Mouse (Mus musculus): ENCODE measurements at regions not wholly inside any gene's neighbourhood (a gene's known extent, or its start where the extent isn't known, plus 50 kb on each side); places are given as distances from the start of the nearest gene placed in this dataset.
A peak's percentile ranks its signal among the peaks of the same experiment; 100 is the strongest.

GRCm38 (mm10) chr10:8037986-8038631, 82.1 kb upstream of the Tab2 start:
- WGBS: 13% methylated on average over 5 of the region's 5 CpGs
- Histone ChIP-seq H3K9me3 (ENCODE audit: control insufficient read depth, low read length) (no peaks in the 10 kb centered on the region), H3K4me3 (ENCODE audit: low read depth, low read length) (no peak overlapping the region), H3K36me3 (ENCODE audit: control insufficient read depth, insufficient read depth, low read length) (no peaks in the 10 kb centered on the region), H3K27me3 (ENCODE audit: control insufficient read depth, insufficient read depth, low read length) (no peaks in the 10 kb centered on the region), H3K4me2 (ENCODE audit: low read depth, low read length, severe bottlenecking) (peak overlapping the region; percentile 21; the same call in 1 of the 2 replicates), H3K27ac (ENCODE audit: low read depth, low read length) (peak overlapping the region; percentile 75), H3K9ac (ENCODE audit: low read length) (no peak overlapping the region), H3K4me1 (replicated peaks; ENCODE audit: control insufficient read depth, insufficient read depth, low read length) (peaks cover 12% of the 10 kb centered on the region)
- DNase-seq (ENCODE audit: low spot score) (peak; percentile 75), ATAC-seq (replicated peaks; ENCODE audit: low FRiP score) (peak; percentile 92)

GRCm38 (mm10) chr10:8036293-8036692, 80.3 kb upstream of the Tab2 start:
- no peak overlapping the region for H3K4me2 ChIP-seq (ENCODE audit: low read depth, low read length, severe bottlenecking)
- peaks cover 12% of the 10 kb centered on the region for H3K4me1 ChIP-seq (replicated peaks; ENCODE audit: control insufficient read depth, insufficient read depth, low read length)
- H3K9me3 ChIP-seq (ENCODE audit: control insufficient read depth, low read length): no peaks in the 10 kb centered on the region
- H3K27me3 ChIP-seq (ENCODE audit: control insufficient read depth, insufficient read depth, low read length): no peaks in the 10 kb centered on the region
- no peaks in the 10 kb centered on the region for H3K36me3 ChIP-seq (ENCODE audit: control insufficient read depth, insufficient read depth, low read length)
- ATAC-seq (replicated peaks; ENCODE audit: low FRiP score): no peak
- DNase-seq (ENCODE audit: low spot score): no peak
- no peak overlapping the region for H3K4me3 ChIP-seq (ENCODE audit: low read depth, low read length)
- H3K27ac ChIP-seq (ENCODE audit: low read depth, low read length): no peak overlapping the region
- H3K9ac ChIP-seq (ENCODE audit: low read length): no peak overlapping the region
- 59% methylated on average over 4 of the region's 4 CpGs for WGBS

GRCm38 (mm10) chr10:8035310-8035709, 79.3 kb upstream of the Tab2 start:
- peaks cover 12% of the 10 kb centered on the region for H3K4me1 ChIP-seq (replicated peaks; ENCODE audit: control insufficient read depth, insufficient read depth, low read length)
- DNase-seq (ENCODE audit: low spot score) (no peak), ATAC-seq (replicated peaks; ENCODE audit: low FRiP score) (no peak)
- 53% methylated on average over 1 of the region's 1 CpGs for WGBS
- no peaks in the 10 kb centered on the region for H3K36me3 ChIP-seq (ENCODE audit: control insufficient read depth, insufficient read depth, low read length)
- H3K27me3 ChIP-seq (ENCODE audit: control insufficient read depth, insufficient read depth, low read length): no peaks in the 10 kb centered on the region
- H3K4me2 ChIP-seq (ENCODE audit: low read depth, low read length, severe bottlenecking): no peak overlapping the region
- no peaks in the 10 kb centered on the region for H3K9me3 ChIP-seq (ENCODE audit: control insufficient read depth, low read length)
- H3K27ac ChIP-seq (ENCODE audit: low read depth, low read length): no peak overlapping the region
- H3K4me3 ChIP-seq (ENCODE audit: low read depth, low read length): no peak overlapping the region
- H3K9ac ChIP-seq (ENCODE audit: low read length): no peak overlapping the region

GRCm38 (mm10) chr10:8032203-8032602, 76.2 kb upstream of the Tab2 start:
- no peaks in the 10 kb centered on the region for H3K27me3 ChIP-seq (ENCODE audit: control insufficient read depth, insufficient read depth, low read length)
- peaks cover 2% of the 10 kb centered on the region; the same call in 1 of the 2 replicates for H3K4me1 ChIP-seq (replicated peaks; ENCODE audit: control insufficient read depth, insufficient read depth, low read length)
- H3K9ac ChIP-seq (ENCODE audit: low read length): no peak overlapping the region
- DNase-seq (ENCODE audit: low spot score) (no peak), ATAC-seq (replicated peaks; ENCODE audit: low FRiP score) (no peak)
- no peak overlapping the region for H3K27ac ChIP-seq (ENCODE audit: low read depth, low read length)
- H3K36me3 ChIP-seq (ENCODE audit: control insufficient read depth, insufficient read depth, low read length): no peaks in the 10 kb centered on the region
- H3K9me3 ChIP-seq (ENCODE audit: control insufficient read depth, low read length): no peaks in the 10 kb centered on the region
- H3K4me2 ChIP-seq (ENCODE audit: low read depth, low read length, severe bottlenecking): no peak overlapping the region
- WGBS: 81% methylated on average over 1 of the region's 1 CpGs
- H3K4me3 ChIP-seq (ENCODE audit: low read depth, low read length): no peak overlapping the region

GRCm38 (mm10) chr10:8028840-8029239, 72.8 kb upstream of the Tab2 start:
- Histone ChIP-seq H3K36me3 (ENCODE audit: control insufficient read depth, insufficient read depth, low read length) (no peaks in the 10 kb centered on the region), H3K9me3 (ENCODE audit: control insufficient read depth, low read length) (no peaks in the 10 kb centered on the region), H3K9ac (ENCODE audit: low read length) (no peak overlapping the region), H3K27me3 (ENCODE audit: control insufficient read depth, insufficient read depth, low read length) (no peaks in the 10 kb centered on the region), H3K27ac (ENCODE audit: low read depth, low read length) (no peak overlapping the region), H3K4me2 (ENCODE audit: low read depth, low read length, severe bottlenecking) (no peak overlapping the region), H3K4me1 (replicated peaks; ENCODE audit: control insufficient read depth, insufficient read depth, low read length) (0 out of 2 replicates have a peak, but pooled peaks cover 1% of the 10 kb centered on the region), H3K4me3 (ENCODE audit: low read depth, low read length) (no peak overlapping the region)
- 82% methylated on average over 2 of the region's 2 CpGs for WGBS
- ATAC-seq (replicated peaks; ENCODE audit: low FRiP score) (no peak), DNase-seq (ENCODE audit: low spot score) (no peak)

- Histone ChIP-seq H3K9ac (ENCODE audit: low read length) (no peak overlapping the region), H3K36me3 (ENCODE audit: control insufficient read depth, insufficient read depth, low read length) (no peaks in the 10 kb centered on the region), H3K9me3 (ENCODE audit: control insufficient read depth, low read length) (no peaks in the 10 kb centered on the region), H3K4me2 (ENCODE audit: low read depth, low read length, severe bottlenecking) (no peak overlapping the region), H3K27me3 (ENCODE audit: control insufficient read depth, insufficient read depth, low read length) (no peaks in the 10 kb centered on the region), H3K4me3 (ENCODE audit: low read depth, low read length) (no peak overlapping the region), H3K27ac (ENCODE audit: low read depth, low read length) (no peak overlapping the region), H3K4me1 (replicated peaks; ENCODE audit: control insufficient read depth, insufficient read depth, low read length) (0 out of 2 replicates have a peak, but pooled peaks cover 1% of the 10 kb centered on the region)
- WGBS: 31% methylated on average over 6 of the region's 6 CpGs
- DNase-seq (ENCODE audit: low spot score) (no peak), ATAC-seq (replicated peaks; ENCODE audit: low FRiP score) (no peak)
Observed at GRCm38 (mm10) chr10:8027023-8027422, 71.0 kb upstream of the Tab2 start.

GRCm38 (mm10) chr10:8023741-8024140, 67.7 kb upstream of the Tab2 start:
- H3K9ac ChIP-seq (ENCODE audit: low read length): no peak overlapping the region
- no peak overlapping the region for H3K27ac ChIP-seq (ENCODE audit: low read depth, low read length)
- no peak for ATAC-seq (replicated peaks; ENCODE audit: low FRiP score)
- 0 out of 2 replicates have a peak, but pooled peaks cover 1% of the 10 kb centered on the region for H3K4me1 ChIP-seq (replicated peaks; ENCODE audit: control insufficient read depth, insufficient read depth, low read length)
- no peaks in the 10 kb centered on the region for H3K9me3 ChIP-seq (ENCODE audit: control insufficient read depth, low read length)
- DNase-seq (ENCODE audit: low spot score): no peak
- H3K27me3 ChIP-seq (ENCODE audit: control insufficient read depth, insufficient read depth, low read length): no peaks in the 10 kb centered on the region
- no peaks in the 10 kb centered on the region for H3K36me3 ChIP-seq (ENCODE audit: control insufficient read depth, insufficient read depth, low read length)
- 94% methylated on average over 2 of the region's 2 CpGs for WGBS
- no peak overlapping the region for H3K4me3 ChIP-seq (ENCODE audit: low read depth, low read length)
- no peak overlapping the region for H3K4me2 ChIP-seq (ENCODE audit: low read depth, low read length, severe bottlenecking)

GRCm38 (mm10) chr10:8021971-8022370, 65.9 kb upstream of the Tab2 start:
- WGBS: 88% methylated on average over 1 of the region's 1 CpGs
- Histone ChIP-seq H3K36me3 (ENCODE audit: control insufficient read depth, insufficient read depth, low read length) (no peaks in the 10 kb centered on the region), H3K4me1 (replicated peaks; ENCODE audit: control insufficient read depth, insufficient read depth, low read length) (0 out of 2 replicates have a peak, but pooled peaks cover 1% of the 10 kb centered on the region), H3K9ac (ENCODE audit: low read length) (no peak overlapping the region), H3K4me2 (ENCODE audit: low read depth, low read length, severe bottlenecking) (no peak overlapping the region), H3K4me3 (ENCODE audit: low read depth, low read length) (no peak overlapping the region), H3K9me3 (ENCODE audit: control insufficient read depth, low read length) (no peaks in the 10 kb centered on the region), H3K27me3 (ENCODE audit: control insufficient read depth, insufficient read depth, low read length) (no peaks in the 10 kb centered on the region), H3K27ac (ENCODE audit: low read depth, low read length) (no peak overlapping the region)
- no peak for ATAC-seq (replicated peaks; ENCODE audit: low FRiP score)
- DNase-seq (ENCODE audit: low spot score): no peak

Data from forebrain, embryonic 11.5 days (tissue).